Mouse (Mus musculus) cerebellum, adult 9-10 months (tissue): ENCODE results near the gene Vwa3a.

Experiments used
- DNase-seq: peaks from one replicate; pipeline ENCODE4 v3.0.0; 2022

Vwa3a gene

GRCm38 (mm10) chr7:120748478-120748877 is 9.4 kb downstream of the Vwa3a start:
- no peak for DNase-seq

- DNase-seq, result no peak
Measured at GRCm38 (mm10) chr7:120751330-120751729, 12.2 kb downstream of the Vwa3a start.

DNA sequence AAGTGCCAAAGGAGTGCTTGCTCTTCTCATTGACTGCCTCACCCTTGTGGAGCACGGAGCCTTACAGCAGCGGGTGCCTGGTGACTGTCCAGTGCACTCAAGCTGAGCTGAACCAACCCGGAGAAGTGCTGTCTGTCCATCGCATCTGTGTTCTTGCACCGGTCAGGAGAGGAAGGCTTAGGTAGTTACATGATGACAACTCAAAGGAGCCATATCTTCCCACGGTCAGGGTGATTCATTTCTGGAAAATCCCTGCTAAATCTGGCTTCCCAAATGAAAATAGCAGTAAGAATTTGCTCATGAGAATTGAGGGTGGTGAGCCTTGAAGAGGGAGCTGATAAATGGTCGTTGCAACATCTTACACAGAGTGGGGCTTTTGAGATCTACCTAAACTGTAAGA is 12.8 kb downstream of the Vwa3a start:
- DNase-seq, result no peak

DNA sequence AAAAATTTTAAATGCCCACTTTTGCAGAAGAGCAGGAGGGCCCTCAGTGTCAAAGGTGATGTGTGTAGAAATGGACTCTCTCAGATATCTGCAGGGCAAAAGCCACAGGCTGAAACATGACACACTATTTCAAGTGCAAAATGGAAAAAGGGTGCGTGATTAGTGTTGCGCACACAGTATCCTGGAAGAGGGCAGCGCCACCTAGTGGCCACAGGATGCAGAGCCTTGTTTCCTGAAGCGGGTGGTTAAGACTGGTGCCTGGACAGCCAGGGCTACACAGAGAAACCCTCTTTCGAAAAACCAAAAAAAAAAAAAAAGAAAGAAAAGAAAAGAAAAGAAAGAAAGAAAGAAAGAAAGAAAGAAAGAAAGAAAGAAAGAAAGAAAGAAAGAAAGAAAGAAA is 15.6 kb downstream of the Vwa3a start:
- peak; percentile 73 for DNase-seq

DNA sequence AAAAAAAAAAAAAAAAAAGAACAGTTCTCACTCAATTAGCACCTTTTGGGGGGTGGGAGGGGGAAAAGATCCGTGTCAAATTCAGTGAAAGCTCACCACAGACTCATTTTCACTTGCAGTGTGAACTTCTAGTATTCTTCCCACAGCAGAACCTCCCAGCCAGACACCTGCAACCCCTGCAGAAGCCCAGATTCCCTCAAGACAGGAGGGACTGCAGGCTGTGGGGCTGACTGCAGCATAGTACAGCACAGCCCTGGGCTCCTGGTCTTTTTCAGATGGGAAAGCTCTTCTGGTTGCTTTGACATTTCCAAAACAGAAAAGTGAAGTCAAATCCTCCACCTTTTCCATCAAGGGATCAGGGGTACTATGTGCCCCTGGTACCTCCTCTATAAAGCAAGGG is 28.3 kb downstream of the Vwa3a start:
- no peak for DNase-seq

- DNase-seq, result no peak
Measured at GRCm38 (mm10) chr7:120771389-120771788, 32.3 kb downstream of the Vwa3a start.

DNA sequence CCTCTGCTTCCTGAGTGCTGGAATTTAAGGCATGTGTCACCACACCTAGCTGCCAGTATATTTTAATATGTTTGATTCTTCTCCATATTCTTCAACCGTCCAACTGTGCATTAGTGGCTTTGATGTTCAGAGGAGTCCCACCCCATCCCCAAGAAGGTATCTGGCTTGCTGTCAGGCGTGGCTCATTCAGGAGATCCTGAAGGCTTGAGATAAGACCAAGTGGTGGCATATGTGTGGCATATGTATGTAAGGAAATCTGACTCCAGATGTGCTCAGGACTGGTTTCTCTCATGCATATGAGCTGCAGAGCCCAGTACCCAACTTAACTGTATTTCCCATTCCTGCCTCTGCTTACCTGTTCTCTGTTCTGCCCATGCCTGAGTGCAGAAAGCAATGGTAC is 38.9 kb downstream of the Vwa3a start:
- no peak for DNase-seq

DNA sequence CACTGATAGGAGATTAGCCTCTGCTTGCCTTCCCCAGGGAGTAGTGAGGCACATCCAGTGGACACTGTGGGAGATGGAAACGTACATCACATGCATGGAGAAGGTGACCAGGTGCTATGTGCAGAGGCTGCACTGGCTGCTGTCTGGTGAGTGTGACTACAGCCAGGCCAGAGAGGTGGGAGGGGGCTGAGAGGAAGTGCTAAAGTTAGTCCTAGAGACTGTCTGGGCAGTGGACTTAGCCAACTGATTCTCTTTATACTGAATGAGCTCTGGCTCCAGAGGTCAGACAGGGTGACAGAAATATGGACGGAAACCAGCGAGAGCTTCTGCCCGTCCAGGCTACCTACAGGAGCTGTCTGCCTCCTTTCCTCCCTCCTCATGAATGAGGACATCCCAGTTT is 56.4 kb downstream of the Vwa3a start:
- DNase-seq, result no peak

GRCm38 (mm10) chr7:120796369-120796768 is 57.3 kb downstream of the Vwa3a start:
- DNase-seq, result no peak

DNA sequence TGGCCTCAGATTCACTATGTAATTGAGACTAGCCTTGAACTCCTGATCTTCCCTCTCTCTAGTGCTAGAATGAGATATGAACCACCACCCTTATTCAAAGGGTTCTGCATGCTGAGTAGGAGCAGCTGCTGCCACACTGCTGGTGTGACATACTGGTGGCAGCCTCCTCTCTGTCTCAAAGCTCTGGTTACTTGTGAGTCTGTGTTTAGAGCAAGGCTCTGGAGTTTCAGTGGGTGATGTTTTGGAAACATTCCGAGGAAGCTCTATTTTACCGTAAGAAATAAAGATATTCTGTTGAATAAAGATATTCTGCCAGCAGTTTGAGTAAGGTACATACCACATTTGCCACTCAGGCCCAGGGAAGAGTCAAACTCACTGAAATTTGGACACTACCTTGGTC is 64.2 kb downstream of the Vwa3a start:
- no peak for DNase-seq

DNA sequence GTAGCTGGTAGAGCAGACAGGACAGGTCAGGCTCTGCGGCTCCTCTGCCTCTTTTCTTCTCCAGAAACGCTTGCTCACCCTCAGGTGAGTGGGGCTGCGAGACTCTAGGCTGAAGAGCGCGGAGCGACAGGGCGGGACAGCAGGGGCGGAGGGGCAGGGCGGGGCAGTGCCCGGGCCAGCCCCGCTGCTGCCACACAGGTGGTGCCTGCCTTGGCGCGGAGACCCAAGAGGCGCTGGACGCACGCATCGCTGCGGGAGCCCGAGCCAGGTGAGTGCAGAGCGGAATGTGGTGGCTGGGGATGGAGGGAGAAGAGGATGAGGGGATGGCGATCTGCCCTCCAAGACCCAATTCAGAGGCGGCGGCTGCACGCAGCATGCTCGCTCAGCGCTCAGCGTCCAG is 70.6 kb downstream of the Vwa3a start:
- no peak for DNase-seq

- no peak for DNase-seq
Measured at GRCm38 (mm10) chr7:120811834-120812415, 72.8 kb downstream of the Vwa3a start, which contains the start of gene Gm5737. Gene Gm5737, plus strand, starts transcription at chr7:120812365.

DNA sequence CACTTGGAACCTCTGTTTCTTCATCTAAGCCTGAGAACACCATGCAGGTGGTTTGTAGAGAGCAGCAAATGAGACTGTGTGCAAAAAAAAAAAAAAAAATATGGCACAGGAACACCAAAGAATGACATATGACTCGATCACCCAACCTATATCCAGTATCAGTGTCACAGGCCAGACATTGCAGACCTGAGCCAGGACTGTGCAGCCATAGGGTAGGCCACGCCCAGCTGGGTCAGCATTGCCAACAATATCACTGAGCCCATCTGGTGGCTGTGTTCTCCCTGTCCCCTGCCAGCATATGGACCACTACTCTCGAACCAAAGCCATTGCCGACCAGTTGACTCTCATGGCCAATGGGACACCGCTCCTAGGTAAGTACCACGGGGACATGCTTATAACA is 78.4 kb downstream of the Vwa3a start:
- no peak for DNase-seq

- DNase-seq, result no peak
Measured at GRCm38 (mm10) chr7:120819386-120819785, 80.3 kb downstream of the Vwa3a start.

DNA sequence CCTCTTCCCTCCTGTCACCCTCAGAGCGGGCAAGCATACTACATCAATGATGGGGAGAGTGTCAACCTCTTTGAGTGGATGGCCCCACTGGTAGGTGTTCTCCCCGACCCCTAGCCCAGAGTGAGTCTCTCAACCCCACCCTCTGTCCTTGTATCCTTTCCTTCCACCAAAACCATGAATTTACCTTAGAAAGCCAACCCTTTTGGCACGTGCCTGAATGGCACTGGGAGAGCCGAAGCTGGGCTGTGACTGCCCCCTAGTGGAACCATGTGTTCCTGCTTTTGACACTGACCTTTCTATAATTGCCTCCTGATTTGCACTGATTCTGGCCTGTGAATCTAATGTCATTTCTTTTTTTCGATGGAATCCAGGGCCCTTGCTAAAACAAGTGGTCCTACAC is 84.1 kb downstream of the Vwa3a start:
- DNase-seq, result peak; percentile 74

GRCm38 (mm10) chr7:120825097-120825496 is 86.0 kb downstream of the Vwa3a start:
- no peak for DNase-seq

GRCm38 (mm10) chr7:120826408-120826807 is 87.3 kb downstream of the Vwa3a start:
- DNase-seq, result no peak

GRCm38 (mm10) chr7:120830431-120831381 is 91.6 kb downstream of the Vwa3a start:
- peak; percentile 84 for DNase-seq

DNA sequence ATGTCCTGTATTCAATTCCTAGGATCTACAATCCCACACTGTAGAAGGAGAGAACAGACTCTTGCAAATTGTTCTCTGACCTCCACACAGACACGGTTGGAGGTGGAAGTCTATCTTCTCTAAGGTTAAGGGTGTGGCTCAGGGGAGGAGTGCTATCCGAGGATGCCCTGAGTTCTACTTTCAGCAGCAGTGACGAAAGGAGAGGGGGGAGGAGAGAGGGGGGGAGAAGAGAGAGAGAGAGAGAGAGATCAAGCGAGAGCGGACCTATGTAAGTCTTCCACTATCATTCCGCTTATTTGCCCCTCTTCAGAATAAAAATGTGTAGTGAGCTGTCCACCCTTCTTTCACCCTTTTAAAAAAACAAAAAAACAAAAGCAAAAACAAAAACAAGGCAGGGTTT is 95.3 kb downstream of the Vwa3a start:
- peak; percentile 30 for DNase-seq

- DNase-seq, result peak; percentile 78
Measured at GRCm38 (mm10) chr7:120834863-120835372, 95.8 kb downstream of the Vwa3a start.

GRCm38 (mm10) chr7:120835449-120836359 is 96.6 kb downstream of the Vwa3a start:
- peak; percentile 97 for DNase-seq

- DNase-seq, result peak; percentile 65
Measured at GRCm38 (mm10) chr7:120836361-120836760, 97.2 kb downstream of the Vwa3a start.
